Mouse (Mus musculus): ENCODE measurements around the gene Tnfsf4.

The Tnfsf4 gene

DNA sequence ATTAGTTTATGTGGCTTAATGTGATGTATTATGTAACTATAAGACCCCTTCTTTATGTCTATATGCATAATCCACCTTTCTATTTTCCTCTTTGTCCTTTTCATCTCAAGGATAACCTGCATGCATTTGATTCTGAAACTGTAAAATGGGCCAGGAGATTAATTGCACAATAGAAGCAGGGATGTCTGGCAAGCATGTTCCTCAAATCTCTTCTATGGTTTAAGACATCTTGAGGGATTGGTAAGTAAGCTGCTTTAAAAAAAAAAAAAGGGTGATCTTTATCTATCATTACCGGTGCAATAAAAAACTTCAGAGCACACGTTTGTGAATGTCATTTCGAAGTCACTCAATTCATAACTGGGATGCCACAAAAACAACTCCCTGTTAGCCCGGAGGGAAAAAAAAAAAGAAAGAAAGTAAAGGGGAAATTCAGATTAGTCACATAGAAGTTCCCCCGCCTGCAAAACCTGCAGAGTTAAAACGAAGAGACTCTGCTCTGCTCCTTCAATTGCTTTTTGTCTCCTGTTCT lies at the start of gene Tnfsf4:
Gene Tnfsf4 (plus strand): TSS at position 479 of the 529 bp plus-strand sequence.
- no peak for DNase-seq (ENCODE audit: low spot score in 2 of 2)

GRCm38 (mm10) chr1:161350981-161351380 lies 44.2 kb upstream of the Tnfsf4 start:
- DNase-seq (ENCODE audit: low spot score in 2 of 2), result no peak

DNA sequence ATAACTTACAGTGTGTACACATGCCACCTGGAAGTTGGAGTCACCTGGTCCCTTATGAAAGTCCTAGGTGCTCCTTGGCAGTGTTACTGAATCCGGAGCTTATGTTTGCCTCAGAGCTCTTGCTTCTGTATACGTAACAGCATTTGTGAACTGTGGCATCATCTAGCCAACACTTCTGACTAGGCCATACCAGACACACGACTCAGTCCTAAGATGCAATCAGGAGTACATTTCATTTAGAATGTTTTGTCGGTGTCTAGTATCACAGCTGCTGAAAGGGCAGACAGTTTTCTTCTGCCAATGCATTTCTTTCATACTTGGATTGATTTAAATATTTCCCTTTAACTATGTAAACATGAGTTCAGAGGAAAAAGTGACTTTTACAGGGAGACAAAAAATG lies 30.2 kb upstream of the Tnfsf4 start:
- DNase-seq (ENCODE audit: low spot score in 2 of 2), result no peak

- DNase-seq (ENCODE audit: low spot score in 2 of 2), result no peak
Observed at GRCm38 (mm10) chr1:161371919-161372318, 23.3 kb upstream of the Tnfsf4 start.

DNA sequence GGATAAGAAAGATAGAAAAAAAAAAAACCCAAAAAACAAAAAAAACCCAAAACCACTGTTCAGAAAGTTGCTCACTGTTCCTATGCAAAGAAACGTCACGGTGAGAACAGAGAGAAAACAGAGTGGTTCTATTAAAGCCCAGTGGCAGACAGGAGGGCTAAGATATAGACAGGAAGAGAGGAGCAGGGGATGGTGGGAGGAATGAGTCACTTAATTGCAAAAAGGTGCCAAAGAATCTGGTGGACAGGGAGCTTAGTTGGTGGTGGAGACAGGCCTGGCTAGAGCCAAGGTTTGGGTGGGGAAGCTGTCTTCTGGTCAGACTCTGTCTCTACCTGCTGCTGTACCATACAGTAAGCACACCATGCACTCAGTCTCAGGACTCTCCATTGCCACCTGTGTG lies 19.3 kb upstream of the Tnfsf4 start:
- no peak for DNase-seq (ENCODE audit: low spot score in 2 of 2)

DNA sequence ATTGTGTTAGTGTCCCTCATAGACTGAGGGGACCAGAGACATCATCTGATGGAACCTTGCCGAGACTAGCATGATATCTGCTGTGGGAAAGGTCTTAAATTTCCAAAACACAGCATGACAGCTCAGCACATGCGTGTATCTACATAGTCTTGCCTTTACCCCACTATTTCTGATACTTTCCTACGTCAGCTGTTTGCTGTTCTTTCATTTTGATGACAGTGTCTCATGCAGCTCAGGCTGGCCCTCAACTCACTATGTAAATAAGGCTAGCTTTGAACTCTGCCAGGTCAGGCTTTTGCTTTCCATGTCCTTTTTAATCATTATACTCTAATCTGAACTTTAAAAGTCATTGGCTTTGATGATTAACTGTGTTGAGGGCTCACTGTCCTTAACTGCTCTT lies 16.6 kb upstream of the Tnfsf4 start:
- DNase-seq (ENCODE audit: low spot score in 2 of 2), result no peak

- DNase-seq (ENCODE audit: low spot score in 2 of 2), result no peak
Observed at GRCm38 (mm10) chr1:161379685-161380424, 15.4 kb upstream of the Tnfsf4 start.

GRCm38 (mm10) chr1:161380425-161380780 lies 14.8 kb upstream of the Tnfsf4 start:
- no peak for DNase-seq (ENCODE audit: low spot score in 2 of 2)

GRCm38 (mm10) chr1:161390066-161390465 lies 5.1 kb upstream of the Tnfsf4 start:
- DNase-seq (ENCODE audit: low spot score in 2 of 2), result no peak

- DNase-seq (ENCODE audit: low spot score in 2 of 2), result no peak
Observed at GRCm38 (mm10) chr1:161392906-161393305, 2.3 kb upstream of the Tnfsf4 start.

DNA sequence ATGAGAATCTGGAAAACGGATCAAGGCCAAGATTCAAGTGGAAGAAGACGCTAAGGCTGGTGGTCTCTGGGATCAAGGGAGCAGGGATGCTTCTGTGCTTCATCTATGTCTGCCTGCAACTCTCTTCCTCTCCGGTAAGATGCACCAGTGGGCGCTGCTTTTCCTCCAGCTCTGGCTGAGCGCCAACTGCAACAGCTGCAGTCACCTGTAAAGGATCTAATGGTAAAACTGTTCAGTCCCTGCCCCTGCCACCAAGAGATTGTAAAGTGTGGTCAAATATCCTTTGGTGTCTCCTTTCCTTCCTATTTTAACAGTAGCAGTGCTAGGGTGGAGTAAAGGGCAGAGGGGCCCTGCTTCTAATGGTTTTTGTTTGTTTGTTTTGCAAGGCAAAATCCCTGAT lies 401 bp downstream of the Tnfsf4 start:
- no peak for DNase-seq (ENCODE audit: low spot score in 2 of 2)

- no peak for DNase-seq (ENCODE audit: low spot score in 2 of 2)
Observed at GRCm38 (mm10) chr1:161396351-161396750, 1.1 kb downstream of the Tnfsf4 start.

DNA sequence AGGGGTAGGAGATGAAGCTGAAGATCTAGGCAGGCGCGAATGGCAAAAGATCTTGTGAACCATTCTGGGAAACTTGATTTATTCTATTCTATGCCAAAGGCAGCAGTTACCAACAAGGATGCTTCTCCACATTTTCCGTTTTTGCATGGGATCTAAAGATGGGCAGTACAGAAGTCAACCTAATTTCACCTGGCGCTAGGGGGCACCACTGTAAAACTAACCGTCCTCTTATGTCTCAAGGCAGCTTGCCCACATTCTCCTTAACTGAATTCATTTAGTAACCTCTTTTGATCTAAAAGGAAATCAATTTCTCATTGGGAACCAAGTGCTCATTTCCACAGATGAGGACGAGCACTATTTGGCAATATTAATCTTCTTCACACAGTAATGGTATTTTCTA lies 4.9 kb downstream of the Tnfsf4 start:
- peak; percentile 15 to 55 for DNase-seq (ENCODE audit: low spot score in 2 of 2)

DNA sequence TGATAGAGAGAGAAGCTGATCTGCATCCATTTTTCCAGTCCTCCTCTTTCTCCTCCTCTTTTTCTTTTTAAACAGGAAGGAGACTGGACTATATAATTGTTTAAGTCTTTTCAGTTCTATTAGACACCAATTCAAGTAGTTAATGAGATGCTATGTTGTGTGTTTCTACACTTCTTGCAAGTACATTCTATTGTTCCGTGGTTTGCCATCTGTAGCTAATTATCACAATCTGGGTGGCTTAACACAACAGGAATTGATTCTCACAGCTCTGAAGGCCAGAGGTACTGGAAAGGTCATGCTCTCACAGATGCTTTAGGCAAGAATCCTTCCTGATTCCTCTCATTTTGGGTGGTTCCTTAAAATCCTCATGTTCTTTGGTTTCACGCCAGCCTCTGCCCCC lies 7.9 kb downstream of the Tnfsf4 start:
- no peak for DNase-seq (ENCODE audit: low spot score in 2 of 2)

GRCm38 (mm10) chr1:161406480-161406879 lies 11.3 kb downstream of the Tnfsf4 start:
- DNase-seq (ENCODE audit: low spot score in 2 of 2), result no peak

DNA sequence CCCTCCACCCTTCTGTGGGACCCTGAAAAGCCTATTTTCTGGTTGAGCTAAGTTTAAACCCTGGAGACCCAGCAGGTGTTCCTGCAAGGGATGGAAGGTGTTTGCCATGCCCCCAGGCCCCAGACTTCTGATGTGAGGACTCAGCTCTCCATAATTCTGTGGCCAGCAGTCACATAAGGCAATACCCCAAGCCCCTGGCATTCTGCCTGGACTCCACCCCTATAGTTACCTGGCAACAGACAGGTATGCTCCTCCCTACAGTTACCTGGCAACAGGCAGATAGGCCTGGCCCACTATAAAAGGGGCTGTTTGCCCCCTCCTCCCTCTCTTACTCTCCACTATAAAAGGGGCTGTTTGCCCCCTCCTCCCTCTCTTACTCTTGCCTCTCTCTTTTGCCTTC lies 24.7 kb downstream of the Tnfsf4 start:
- no peak for DNase-seq (ENCODE audit: low spot score in 2 of 2)

GRCm38 (mm10) chr1:161420646-161421045 lies 25.4 kb downstream of the Tnfsf4 start:
- DNase-seq (ENCODE audit: low spot score in 2 of 2), result no peak

GRCm38 (mm10) chr1:161426277-161427056 lies 31.3 kb downstream of the Tnfsf4 start:
- no peak for DNase-seq (ENCODE audit: low spot score in 2 of 2)

DNA sequence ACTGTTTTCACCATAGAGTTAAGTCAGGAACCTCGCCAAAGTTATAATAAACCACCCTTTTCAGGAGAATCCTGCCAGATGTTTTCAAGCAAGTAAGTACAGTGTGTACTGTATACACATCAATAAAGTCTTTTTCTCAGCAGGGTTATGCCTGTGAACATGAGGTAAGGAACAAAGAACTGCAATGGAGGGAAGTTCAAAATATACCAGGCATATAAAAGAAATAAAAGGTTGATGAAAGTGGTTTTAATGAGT lies 31.8 kb downstream of the Tnfsf4 start:
- no peak for DNase-seq (ENCODE audit: low spot score in 2 of 2)

- DNase-seq (ENCODE audit: low spot score in 2 of 2), result no peak
Observed at GRCm38 (mm10) chr1:161435781-161436180, 40.6 kb downstream of the Tnfsf4 start.

- no peak for DNase-seq (ENCODE audit: low spot score in 2 of 2)
Observed at GRCm38 (mm10) chr1:161436503-161436902, 41.3 kb downstream of the Tnfsf4 start.

GRCm38 (mm10) chr1:161444858-161445257 lies 49.6 kb downstream of the Tnfsf4 start:
- no peak for DNase-seq (ENCODE audit: low spot score in 2 of 2)

DNA sequence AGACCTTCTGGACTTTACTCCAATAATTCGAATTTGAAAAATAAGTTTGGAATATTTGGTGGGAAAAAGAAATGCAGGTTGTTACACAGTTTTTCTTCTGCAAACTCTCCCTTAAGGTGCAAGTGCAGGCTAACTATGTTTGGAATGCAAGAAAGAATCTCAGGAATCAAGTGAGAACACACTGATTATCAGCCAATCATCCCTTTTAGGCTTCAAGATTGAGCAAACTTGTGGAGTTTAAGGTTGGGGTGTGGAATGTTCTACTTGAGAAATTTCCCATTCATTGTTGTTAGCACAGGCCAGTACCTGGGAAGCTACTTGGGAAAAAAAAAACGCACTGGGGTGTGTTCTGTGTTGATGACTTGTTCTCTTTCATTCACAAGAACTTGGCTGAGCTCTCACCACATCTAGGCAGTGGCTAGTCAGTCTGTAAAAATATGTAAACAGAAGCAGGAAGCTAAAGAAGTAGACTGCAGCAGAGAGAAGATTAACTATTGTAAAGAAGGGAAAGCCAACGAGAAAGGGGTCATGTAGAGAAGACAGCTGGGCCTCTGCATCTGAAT lies 56.6 kb downstream of the Tnfsf4 start:
- DNase-seq (ENCODE audit: low spot score in 2 of 2), result no peak

Measured in spleen, postnatal 14 days (tissue).